Mouse (Mus musculus) cerebellum, adult 8-10 months (tissue): ENCODE results near the gene Ankrd54.

Experiments used
- DNase-seq: peaks from one replicate; pipeline ENCODE4 v3.0.0; 2022

Gene Ankrd54

DNA sequence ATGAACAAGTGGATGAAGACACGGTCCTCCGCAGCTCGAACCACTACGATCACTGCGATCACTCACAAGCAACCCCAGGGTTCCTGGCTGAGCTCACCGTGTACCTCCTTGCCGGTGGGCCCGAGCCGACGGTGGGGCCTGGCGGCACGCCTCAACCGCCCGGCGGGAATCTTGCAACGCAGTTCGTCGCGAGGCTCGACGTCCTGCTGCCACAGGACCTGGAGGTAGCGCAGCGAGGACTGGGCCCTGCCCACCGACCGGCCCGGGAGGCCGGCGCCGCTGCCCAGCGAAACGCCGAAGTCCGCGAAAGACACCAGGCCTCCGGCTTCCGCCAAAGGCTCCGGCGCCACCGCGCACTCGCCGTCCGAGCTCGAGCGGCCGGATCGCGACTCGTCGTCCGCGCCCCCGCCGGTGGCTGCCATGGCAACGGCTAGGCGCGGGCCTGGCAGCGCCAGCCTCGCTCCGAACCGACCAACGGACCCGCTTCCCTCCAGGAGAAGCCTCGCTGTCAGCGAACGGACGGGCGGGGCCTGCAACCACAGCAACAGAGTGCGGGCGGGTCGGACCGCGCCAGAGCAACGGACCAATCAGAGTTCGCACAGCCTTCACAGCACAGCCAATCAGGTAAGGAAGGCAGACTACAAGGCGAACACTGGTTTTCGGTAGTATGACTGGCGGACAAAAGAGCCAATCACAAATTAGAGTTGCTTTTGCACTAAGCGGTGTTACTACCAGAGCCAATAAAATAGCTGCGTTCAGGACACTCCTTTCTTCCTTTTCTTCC lies at the start of gene Ankrd54:
Gene Ankrd54, minus strand, starts transcription at position 518 of the 784 bp plus-strand sequence.
- DNase-seq = peak; percentile 96

- DNase-seq = no peak
These were observed 49.1 kb upstream of the Ankrd54 start for GRCm38 (mm10) chr15:79111774-79112173.

DNA sequence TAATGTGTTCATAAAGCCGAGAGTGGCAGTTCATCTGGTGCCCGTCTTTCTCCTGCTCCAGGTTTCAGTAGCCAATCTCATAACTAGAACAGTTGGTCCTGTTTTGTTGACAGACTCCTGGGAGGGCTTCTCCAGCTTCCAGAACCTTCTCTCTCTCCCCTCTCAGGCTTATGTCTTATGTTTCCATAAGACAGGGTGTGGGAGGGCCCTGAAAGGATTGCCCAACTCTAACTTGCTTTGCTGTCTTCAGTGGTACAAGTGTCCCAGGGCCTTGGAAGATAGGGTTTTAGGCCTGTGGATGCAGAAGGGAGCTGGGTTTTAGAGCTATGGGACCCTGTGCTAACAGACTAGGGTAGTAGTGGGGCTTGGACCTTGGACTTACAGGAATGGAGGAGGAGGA lies 47.8 kb upstream of the Ankrd54 start:
- DNase-seq = no peak

DNA sequence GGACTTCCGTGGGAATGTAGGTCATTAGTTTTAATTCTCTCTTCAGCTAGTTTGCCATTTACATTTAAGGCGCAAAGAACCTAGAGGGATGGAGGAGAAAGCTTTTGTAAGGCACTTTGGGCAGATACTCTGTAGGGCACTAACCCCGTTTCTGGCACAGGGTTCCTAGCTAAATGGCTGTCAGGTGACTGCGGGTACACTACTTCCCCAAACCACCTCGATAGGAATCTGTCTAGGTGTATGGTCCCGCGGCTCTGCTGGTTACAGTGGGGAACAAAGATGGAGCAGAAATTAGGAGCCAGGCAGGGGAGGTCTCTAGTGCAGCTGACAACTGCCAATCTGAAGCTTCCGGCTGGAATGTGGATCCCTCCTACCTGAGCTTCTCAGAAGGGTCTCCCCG lies 47.3 kb upstream of the Ankrd54 start:
- DNase-seq = no peak

DNA sequence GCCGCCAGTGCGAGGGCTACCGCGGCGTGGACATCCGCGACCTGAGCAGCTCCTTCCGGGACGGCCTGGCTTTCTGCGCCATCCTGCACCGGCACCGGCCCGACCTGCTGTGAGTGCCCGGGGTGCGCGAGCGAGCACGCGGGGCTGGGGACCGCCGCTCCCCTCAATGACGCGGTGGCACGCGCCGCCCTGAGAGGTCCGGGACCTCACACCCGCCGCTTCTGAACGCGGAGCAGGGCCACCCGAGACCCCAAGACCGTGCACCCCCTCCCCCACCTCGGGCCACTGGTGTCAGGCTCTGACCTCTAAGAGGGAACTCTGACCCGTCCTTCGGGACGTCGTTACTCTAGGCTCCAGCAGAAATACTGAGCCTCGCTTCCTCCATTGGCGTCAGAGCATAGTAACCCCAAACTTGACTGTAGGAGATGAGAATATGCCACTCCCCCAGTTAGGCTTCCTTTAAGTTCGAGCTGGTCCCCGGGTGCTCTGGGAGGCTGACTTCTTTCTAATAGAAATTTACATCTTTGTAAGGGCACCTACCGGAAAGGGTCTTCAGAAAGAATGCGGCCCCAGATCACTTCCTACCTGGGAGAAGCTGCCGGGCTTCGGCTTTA lies 46.7 kb upstream of the Ankrd54 start:
- no peak for DNase-seq

DNA sequence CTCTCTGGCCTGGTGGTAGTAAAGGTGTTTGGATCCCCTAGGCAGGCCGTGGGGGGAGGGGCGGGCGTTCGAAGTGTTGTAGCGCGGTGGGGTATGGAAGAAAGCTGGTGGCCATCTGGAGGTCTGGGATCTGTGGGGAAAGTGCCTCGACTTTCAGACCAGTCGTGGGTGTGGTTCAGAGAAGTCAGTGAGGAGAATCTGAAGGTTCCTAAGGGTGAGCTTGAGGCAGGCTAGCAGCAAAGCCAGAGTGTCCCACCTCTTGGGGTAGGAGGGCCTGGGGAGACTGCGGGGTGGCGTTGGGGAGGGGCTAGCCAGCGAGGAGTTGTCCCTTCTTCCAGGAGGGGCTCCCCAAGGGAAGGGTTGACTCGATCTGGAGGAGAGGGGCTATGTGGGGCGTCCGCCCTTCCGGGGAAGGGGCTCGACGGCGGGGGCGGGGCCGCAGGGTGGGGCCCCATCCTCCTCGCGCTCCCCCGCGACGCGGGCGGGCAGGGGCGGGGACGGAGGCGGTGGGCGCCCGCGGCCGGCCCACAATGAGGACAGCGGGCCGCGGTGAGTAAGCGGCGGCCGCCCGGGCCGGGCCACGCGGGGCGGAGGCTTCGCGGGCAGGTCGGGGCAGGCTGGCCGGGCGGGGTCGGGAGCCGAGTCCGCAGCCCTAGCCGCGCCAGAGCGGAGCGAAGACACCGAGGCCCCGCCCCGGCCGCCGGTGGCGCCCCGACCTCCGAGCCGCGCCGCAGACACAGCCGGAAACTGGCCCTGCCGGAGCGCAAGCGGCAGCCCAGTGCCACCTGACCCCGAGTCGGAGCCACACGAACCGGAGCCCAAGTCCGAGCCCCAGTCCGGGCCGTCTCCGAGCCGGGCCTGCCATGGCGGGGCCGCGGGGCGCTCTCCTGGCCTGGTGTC lies 46.0 kb upstream of the Ankrd54 start, which contains the start of gene Micall1:
Gene Micall1, plus strand, starts transcription at position 478 of the 900 bp plus-strand sequence.
- DNase-seq = peak; percentile 71

GRCm38 (mm10) chr15:79107966-79108365 lies 45.3 kb upstream of the Ankrd54 start:
- DNase-seq = no peak

DNA sequence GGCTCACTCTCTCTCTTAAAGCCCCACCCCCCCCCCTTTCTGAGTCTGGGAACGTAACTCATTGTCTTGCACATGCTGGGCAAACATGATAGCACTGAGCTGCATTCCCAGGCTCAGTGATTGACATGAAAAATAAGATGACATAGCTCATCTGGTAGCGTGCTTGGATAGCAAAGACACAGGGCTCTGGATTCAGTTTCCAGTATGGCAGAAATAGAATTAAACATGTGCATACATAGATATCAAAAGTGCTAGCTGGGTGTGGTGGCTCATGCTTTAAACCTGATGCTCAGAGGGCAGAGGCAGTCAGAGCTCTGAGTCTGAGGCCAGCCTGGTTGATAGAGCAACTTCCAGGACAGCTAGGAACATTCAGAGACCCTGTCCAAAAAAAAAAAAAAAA lies 43.1 kb upstream of the Ankrd54 start:
- DNase-seq = no peak

DNA sequence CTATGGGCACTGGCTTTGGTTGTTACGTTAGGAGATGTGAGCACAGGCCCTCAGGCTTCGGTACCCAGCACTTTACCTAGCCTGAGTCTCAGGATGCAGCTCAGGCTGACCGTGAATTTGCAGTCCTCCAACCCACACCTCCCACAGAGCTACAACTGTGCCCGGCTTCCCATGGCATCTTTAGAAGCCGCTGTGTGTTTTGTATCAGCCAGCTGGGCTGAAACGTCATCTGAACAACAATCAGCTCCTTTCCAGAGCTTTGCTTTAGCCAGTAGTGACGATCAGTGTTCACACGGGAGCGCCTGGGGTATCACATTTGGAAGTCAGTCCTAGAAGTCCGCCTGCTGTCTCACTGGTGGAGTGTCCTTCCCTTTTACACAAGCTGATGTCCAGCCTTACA lies 40.6 kb upstream of the Ankrd54 start:
- no peak for DNase-seq

GRCm38 (mm10) chr15:79101531-79101930 lies 38.8 kb upstream of the Ankrd54 start:
- DNase-seq = no peak

DNA sequence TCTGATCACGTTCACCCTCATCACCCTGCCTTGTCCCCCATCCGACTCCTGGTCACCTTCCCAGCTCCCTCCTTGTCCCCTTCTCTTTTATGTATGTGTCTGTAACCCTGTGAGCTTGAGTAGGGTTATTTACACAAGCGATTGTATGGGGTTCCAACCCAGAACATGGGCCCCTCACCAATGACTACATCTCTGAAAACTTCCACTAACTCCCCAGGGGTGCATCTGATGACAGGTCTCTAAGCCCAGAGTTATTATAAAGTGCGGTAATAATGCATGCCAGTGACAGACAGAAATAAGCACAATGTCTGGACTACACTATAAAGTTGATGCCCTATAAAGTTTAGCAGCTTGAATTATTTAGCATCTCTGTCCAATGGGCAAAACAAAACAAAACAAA lies 37.7 kb upstream of the Ankrd54 start:
- no peak for DNase-seq

- DNase-seq = no peak
These were observed 36.8 kb upstream of the Ankrd54 start for GRCm38 (mm10) chr15:79099456-79099855.

- DNase-seq = no peak
These were observed 36.2 kb upstream of the Ankrd54 start for GRCm38 (mm10) chr15:79098868-79099267.

DNA sequence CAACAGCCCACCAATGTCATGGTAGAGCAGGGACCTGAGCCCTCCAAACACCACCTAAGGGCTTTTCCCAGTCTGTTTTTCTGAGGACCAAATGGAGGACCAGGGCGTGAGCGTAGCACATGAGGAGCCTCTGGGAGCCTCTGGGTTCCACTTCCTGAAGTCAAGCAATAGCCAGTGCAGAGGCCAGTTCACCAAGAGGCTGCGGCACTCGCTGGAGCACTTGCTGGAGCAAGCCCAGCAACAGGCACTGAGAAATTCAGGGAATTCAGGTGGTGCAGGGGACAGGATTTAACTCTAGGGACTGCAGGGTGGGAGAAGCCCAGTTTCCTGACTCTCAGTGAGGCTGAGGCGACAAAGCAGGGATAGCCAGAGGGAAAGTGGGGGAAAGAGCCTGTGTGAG lies 35.5 kb upstream of the Ankrd54 start:
- no peak for DNase-seq

GRCm38 (mm10) chr15:79097611-79098025 lies 34.9 kb upstream of the Ankrd54 start:
- DNase-seq = no peak

DNA sequence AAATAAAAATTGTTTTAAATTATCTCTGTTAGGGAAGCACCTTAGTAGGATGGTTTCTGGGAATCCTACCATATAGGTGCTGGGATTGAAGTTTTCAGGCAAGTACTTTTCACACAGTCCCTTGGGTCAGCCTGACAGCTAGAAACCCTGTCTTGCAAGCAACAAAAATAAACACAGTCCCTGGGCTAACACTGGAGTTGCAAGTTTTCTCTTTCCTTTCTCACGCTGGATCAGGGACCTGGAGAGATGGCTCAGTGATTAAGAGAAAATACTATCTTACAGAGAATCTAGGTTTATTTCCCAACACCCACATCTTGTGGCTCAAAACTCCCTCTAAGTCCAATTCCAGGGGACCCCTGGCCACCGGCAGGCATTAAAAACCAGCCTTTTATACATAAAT lies 34.4 kb upstream of the Ankrd54 start:
- no peak for DNase-seq

- no peak for DNase-seq
These were observed 33.9 kb upstream of the Ankrd54 start for GRCm38 (mm10) chr15:79096556-79096955.

GRCm38 (mm10) chr15:79095483-79095882 lies 32.8 kb upstream of the Ankrd54 start:
- no peak for DNase-seq

DNA sequence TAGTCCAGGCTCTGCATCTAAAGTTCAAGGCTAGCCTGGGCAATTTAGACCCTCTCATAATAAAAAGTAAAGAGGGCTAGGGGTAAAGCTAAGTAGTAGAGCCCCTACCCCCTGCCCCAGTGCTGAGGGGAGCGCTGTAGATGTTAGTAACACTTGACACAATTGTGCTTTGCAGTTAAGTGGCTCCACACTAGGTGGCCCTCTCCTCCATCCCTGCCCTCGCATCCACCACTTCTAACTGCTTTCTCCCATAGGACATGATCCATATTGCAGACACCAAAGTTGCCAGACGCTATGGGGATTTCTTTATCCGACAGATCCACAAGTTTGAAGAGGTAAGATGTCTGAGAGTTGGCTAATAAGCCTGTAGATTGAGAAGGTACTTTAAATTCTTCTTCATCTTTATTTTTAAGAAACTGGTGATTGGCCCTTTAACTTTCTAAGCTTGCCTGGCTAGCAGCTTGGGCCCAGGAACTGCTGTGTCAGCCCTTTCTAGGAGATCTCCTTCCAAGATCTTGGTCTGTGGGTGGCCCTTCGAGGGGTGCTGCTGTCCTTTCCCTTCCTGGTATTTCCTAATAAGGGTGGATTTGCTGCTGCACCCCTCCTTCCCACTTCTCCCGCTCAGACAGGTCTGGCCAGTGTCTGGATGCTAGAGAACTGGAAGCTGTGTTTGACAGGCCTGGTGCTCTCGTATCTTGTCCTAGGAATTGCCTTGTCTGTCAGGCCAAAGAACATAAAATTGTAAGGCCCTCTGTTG lies 30.6 kb upstream of the Ankrd54 start:
- DNase-seq = no peak

DNA sequence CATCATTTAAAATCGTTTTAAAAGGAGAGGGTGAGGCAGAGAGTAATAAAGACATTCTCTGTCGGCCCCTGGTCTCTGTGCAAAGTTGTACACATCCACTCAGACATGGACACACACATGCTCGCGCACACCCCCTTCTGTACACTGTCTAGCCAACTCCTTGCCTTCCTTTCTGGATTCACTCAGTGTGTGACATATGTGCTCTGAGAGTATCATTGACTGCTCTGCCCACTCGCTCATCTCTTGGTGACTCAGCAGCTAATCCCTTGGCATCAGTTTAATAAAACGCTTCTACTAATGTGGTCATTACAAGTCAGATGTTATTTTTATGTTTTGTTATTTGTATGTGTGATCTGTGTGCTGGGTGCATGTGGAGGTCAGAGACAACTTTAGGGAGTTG lies 29.6 kb upstream of the Ankrd54 start:
- no peak for DNase-seq

- DNase-seq = no peak
These were observed 16.9 kb upstream of the Ankrd54 start for GRCm38 (mm10) chr15:79079567-79079966.

DNA sequence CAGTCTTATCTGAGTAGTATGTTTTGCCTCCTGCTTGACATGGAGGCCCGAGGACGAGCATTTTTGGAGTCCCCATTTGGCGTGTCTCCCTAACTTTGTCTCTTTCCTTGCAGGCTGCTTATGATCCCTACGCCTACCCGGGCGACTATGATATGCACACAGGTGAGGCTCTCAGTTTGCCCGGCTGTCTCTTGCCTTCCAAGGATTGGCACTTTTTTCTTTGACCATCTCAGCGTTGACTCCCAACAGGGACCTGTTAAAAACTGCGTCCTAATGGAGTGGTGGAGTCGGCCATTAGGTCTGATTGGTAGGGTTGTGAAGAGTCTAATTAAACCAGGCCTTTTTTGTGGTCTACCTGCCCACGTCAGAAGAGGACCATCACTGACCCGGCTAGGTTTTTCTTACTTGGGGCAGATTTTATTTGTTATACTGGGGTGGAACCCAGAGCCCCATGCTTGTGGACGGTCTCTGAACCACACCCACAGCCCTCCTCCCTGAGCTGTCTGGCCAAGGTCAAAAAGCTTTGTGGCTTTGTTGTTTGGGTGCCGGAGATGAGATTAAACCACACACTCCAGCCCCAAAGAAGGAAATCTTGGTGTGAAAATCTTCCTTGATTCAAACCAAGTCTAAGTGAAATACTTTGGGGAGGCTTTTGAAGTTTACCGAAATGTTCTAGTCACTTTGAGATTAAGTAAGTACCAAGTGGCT lies 13.1 kb upstream of the Ankrd54 start:
- no peak for DNase-seq
